Mouse (Mus musculus) CH12.LX (cell line): ENCODE results near the gene Tbx21. TPM values are rescaled to one million over a fixed set of nuclear protein-coding genes. Genes with fewer than 3 reads are reported as not detected.

Experiments used
- DNase-seq: peaks from one replicate; pipeline ENCODE4 v3.0.0-alpha.2; 2013; ENCODE audit errors: extremely low read depth
- H3K27ac ChIP-seq: 2 replicates; pipeline ENCODE4 v1.5.1; 2012; ENCODE audit warnings: low read depth, mild to moderate bottlenecking, control low read depth, moderate library complexity; ENCODE audit not compliant: insufficient read depth
- H3K27me3 ChIP-seq: replicated peaks from 2 replicates; pipeline ENCODE3; 2012; ENCODE audit warnings: inconsistent platforms
- H3K36me3 ChIP-seq, 2 experiments: replicated peaks in 1 of 2; 2 replicates each; pipeline versions ENCODE3 to v1.6.1; 2012; ENCODE audit warnings: inconsistent platforms in 1 of 2, low read length in 1 of 2, mild to moderate bottlenecking in 1 of 2, mixed read lengths in 1 of 2, moderate library complexity in 1 of 2; ENCODE audit not compliant: control insufficient read depth in 1 of 2, insufficient read depth in 1 of 2
- H3K4me1 ChIP-seq, 2 experiments: 2 replicates each; pipeline ENCODE4 v1.6.1; 2012; ENCODE audit warnings: inconsistent platforms in 1 of 2, moderate library complexity in 1 of 2; ENCODE audit not compliant: insufficient read depth in 2 of 2, control insufficient read depth in 1 of 2
- H3K4me2 ChIP-seq: 2 replicates; pipeline ENCODE4 v1.6.1; 2012; ENCODE audit warnings: low read depth, mild to moderate bottlenecking, control low read depth; ENCODE audit not compliant: poor library complexity, insufficient read depth, severe bottlenecking
- H3K4me3 ChIP-seq, 3 experiments: fragments of 150-350 bp in 1 of 3; sonication (generic) in 1 of 3; replicated peaks in 1 of 3; 2 replicates each; pipeline versions ENCODE3 to v1.5.1; 2011 to 2012; ENCODE audit warnings: low read depth in 2 of 3, low read length in 2 of 3, mild to moderate bottlenecking in 2 of 3, moderate library complexity in 2 of 3, control low read depth in 1 of 3, improper control_type of control experiment in 1 of 3, inconsistent platforms in 1 of 3, mixed read lengths in 1 of 3; ENCODE audit not compliant: poor library complexity in 1 of 3
- H3K79me2 ChIP-seq: replicated peaks from 2 replicates; pipeline ENCODE4 v1.6.1; 2012; ENCODE audit warnings: mild to moderate bottlenecking, moderate library complexity; ENCODE audit not compliant: control insufficient read depth, poor library complexity, insufficient read depth, severe bottlenecking; ENCODE audit errors: extremely low read depth
- H3K9ac ChIP-seq: 2 replicates; pipeline ENCODE4 v1.6.1; 2012; ENCODE audit warnings: low read depth, mild to moderate bottlenecking, control low read depth, moderate library complexity; ENCODE audit not compliant: insufficient read depth
- H3K9me3 ChIP-seq: replicated peaks from 2 replicates; pipeline ENCODE3; 2012; ENCODE audit warnings: low read length, inconsistent platforms, mixed read lengths
- BHLHE40 ChIP-seq: IDR thresholded peaks from 2 replicates; pipeline ENCODE4 v1.6.1; 2011; ENCODE audit warnings: mild to moderate bottlenecking, low read depth, low read length, improper control_type of control experiment
- CHD1 ChIP-seq: IDR thresholded peaks from 2 replicates; pipeline ENCODE4 v1.6.1; 2012; ENCODE audit warnings: low read depth, low read length, improper control_type of control experiment, inconsistent platforms
- CHD2 ChIP-seq: IDR thresholded peaks from 2 replicates; pipeline ENCODE4 v1.6.1; 2011; ENCODE audit warnings: low read length, improper control_type of control experiment
- CTCF ChIP-seq, 2 experiments: IDR thresholded peaks in 1 of 2; conservative IDR thresholded peaks in 1 of 2; 2 replicates each; pipeline ENCODE4 v1.5.1; 2011 to 2012; ENCODE audit warnings: low read depth in 2 of 2, low read length in 2 of 2, improper control_type of control experiment in 1 of 2, inconsistent platforms in 1 of 2, mild to moderate bottlenecking in 1 of 2, moderate library complexity in 1 of 2
- EP300 ChIP-seq: IDR thresholded peaks from 2 replicates; pipeline ENCODE4 v1.6.1; 2011; ENCODE audit warnings: low read length, improper control_type of control experiment
- ETS1 ChIP-seq: conservative IDR thresholded peaks from 2 replicates; pipeline ENCODE4 v1.6.1; 2012; ENCODE audit warnings: low read depth, mild to moderate bottlenecking, inconsistent platforms, low read length, improper control_type of control experiment, moderate library complexity
- HCFC1 ChIP-seq: IDR thresholded peaks from 2 replicates; pipeline ENCODE4 v1.6.1; 2012; ENCODE audit warnings: low read depth, mild to moderate bottlenecking, inconsistent platforms, low read length, improper control_type of control experiment
- JUN ChIP-seq: IDR thresholded peaks from 2 replicates; pipeline ENCODE4 v1.6.1; 2011; ENCODE audit warnings: low read depth, mild to moderate bottlenecking, low read length, improper control_type of control experiment, moderate library complexity; ENCODE audit not compliant: insufficient read depth
- MAFK ChIP-seq: IDR thresholded peaks from 2 replicates; pipeline ENCODE4 v1.6.1; 2011; ENCODE audit warnings: low read length, improper control_type of control experiment; ENCODE audit not compliant: insufficient replicate concordance
- MAZ ChIP-seq: IDR thresholded peaks from 2 replicates; pipeline ENCODE4 v1.6.1; 2012; ENCODE audit warnings: low read depth, mild to moderate bottlenecking, inconsistent platforms, low read length, improper control_type of control experiment, moderate library complexity
- MXI1 ChIP-seq: IDR thresholded peaks from 2 replicates; pipeline ENCODE4 v1.6.1; 2011; ENCODE audit warnings: mild to moderate bottlenecking, low read depth, low read length, improper control_type of control experiment
- NELFE ChIP-seq: IDR thresholded peaks from 2 replicates; pipeline ENCODE4 v1.6.1; 2011; ENCODE audit warnings: low read depth, low read length, improper control_type of control experiment
- NRF1 ChIP-seq: IDR thresholded peaks from 2 replicates; pipeline ENCODE4 v1.6.1; 2014; ENCODE audit warnings: low read depth, mild to moderate bottlenecking, inconsistent platforms, low read length, improper control_type of control experiment, moderate library complexity
- PAX5 ChIP-seq: IDR thresholded peaks from 2 replicates; pipeline ENCODE4 v1.6.1; 2012; ENCODE audit warnings: low read length, inconsistent platforms, mixed read lengths
- POLR2A ChIP-seq: IDR thresholded peaks from 2 replicates; pipeline ENCODE4 v1.6.1; 2011; ENCODE audit warnings: low read depth, mild to moderate bottlenecking, improper control_type of control experiment, low read length
- RAD21 ChIP-seq: IDR thresholded peaks from 2 replicates; pipeline ENCODE4 v1.6.1; 2011; ENCODE audit warnings: low read depth, mild to moderate bottlenecking, low read length, improper control_type of control experiment, moderate library complexity
- SIN3A ChIP-seq: IDR thresholded peaks from 2 replicates; pipeline ENCODE4 v1.6.1; 2012; ENCODE audit warnings: low read length, improper control_type of control experiment, inconsistent platforms
- SMC3 ChIP-seq: IDR thresholded peaks from 2 replicates; pipeline ENCODE4 v1.6.1; 2011; ENCODE audit warnings: low read depth, low read length, improper control_type of control experiment
- TBP ChIP-seq: conservative IDR thresholded peaks from 2 replicates; pipeline ENCODE4 v1.6.1; 2011; ENCODE audit warnings: low read depth, low read length, improper control_type of control experiment
- TCF12 ChIP-seq: IDR thresholded peaks from 2 replicates; pipeline ENCODE4 v1.6.1; 2014; ENCODE audit warnings: low read depth, mild to moderate bottlenecking, inconsistent platforms, low read length, improper control_type of control experiment
- UBTF ChIP-seq: IDR thresholded peaks from 2 replicates; pipeline ENCODE4 v1.6.1; 2012; ENCODE audit warnings: low read depth, mild to moderate bottlenecking, inconsistent platforms, low read length, improper control_type of control experiment, moderate library complexity
- USF1 ChIP-seq: IDR thresholded peaks from 2 replicates; pipeline ENCODE4 v1.6.1; 2014; ENCODE audit warnings: low read depth, mild to moderate bottlenecking, inconsistent platforms, low read length, improper control_type of control experiment
- ZMIZ1 ChIP-seq: IDR thresholded peaks from 2 replicates; pipeline ENCODE4 v1.6.1; 2012; ENCODE audit warnings: low read depth, mild to moderate bottlenecking, inconsistent platforms, low read length, improper control_type of control experiment
- ZNF384 ChIP-seq: IDR thresholded peaks from 2 replicates; pipeline ENCODE4 v1.6.1; 2012; ENCODE audit warnings: low read depth, low read length, improper control_type of control experiment, inconsistent platforms
- dilution Hi-C: fragments of 300-500 bp; cut with MboI; formaldehyde crosslinking; loops from 2 replicates; pipeline ENCODE4 v1.14.3; 2020; ENCODE audit warnings: low sequenced_read_pairs; ENCODE audit not compliant: extremely low pct_unique_long_range_greater_than_20kb, extremely low pct_ligation_motif_present
- in situ Hi-C: fragments of 300-500 bp; cut with MboI; formaldehyde crosslinking; loops from 3 replicates; pipeline ENCODE4 v1.14.3; 2019; ENCODE audit warnings: low sequenced_read_pairs, low pct_ligation_motif_present, low pct_unique_long_range_greater_than_20kb, mixed read lengths
- polyA plus RNA-seq: library from polyadenylated mRNA; unstranded; fragments of >175 nt; gene quantifications from 2 replicates; pipeline ENCODE4 v1.2.1, GENCODE M21; 2012; ENCODE audit warnings: low read depth; ENCODE audit not compliant: insufficient read length
- total RNA-seq, 2 experiments: library from RNA; depleted of rRNA; stranded (reverse); fragments of 300-350 nt in 1 of 2; fragments of >200 nt in 1 of 2; gene quantifications; 2 replicates each; pipeline ENCODE4 v1.2.3; 2012 to 2014

The Tbx21 gene
- total and polyA plus RNA-seq, 3 experiments: 0.08 to 0.09 TPM; not detected in 1

- TF ChIP-seq EP300 (no peak), TBP (no peak), USF1 (no peak), PAX5 (no peak), BHLHE40 (no peak), JUN (no peak), RAD21 (no peak), TCF12 (no peak), CHD1 (no peak)
- TF ChIP-seq, all 38 proteins: peak for 0
- Histone ChIP-seq H3K79me2 (no peaks in the 10 kb centered on the region), H3K4me1 (no peaks in the 10 kb centered on the region), H3K27me3 (no peaks in the 10 kb centered on the region), H3K4me2 (no peak overlapping the region), H3K36me3 (peaks cover 36 to 62% of the 10 kb centered on the region in 2 experiments), H3K27ac (no peak overlapping the region), H3K9me3 (no peaks in the 10 kb centered on the region), H3K9ac (no peak overlapping the region), H3K4me3 (no peak overlapping the region)
- DNase-seq: no peak
- dilution Hi-C loops: no loop called here
- in situ Hi-C loops: loop anchor here (5.0 kb wide), 1 partner anchor 93 kb away; no protein-coding TSS in a partner anchor
Observed at GRCm38 (mm10) chr11:97069333-97069732, 45.8 kb downstream of the Tbx21 start.

- Histone ChIP-seq H3K4me2 (no peak overlapping the region), H3K9me3 (no peaks in the 10 kb centered on the region), H3K27ac (no peak overlapping the region), H3K36me3 (peaks cover 38 to 86% of the 10 kb centered on the region in 2 experiments), H3K4me1 (no peaks in the 10 kb centered on the region), H3K27me3 (no peaks in the 10 kb centered on the region), H3K79me2 (no peaks in the 10 kb centered on the region), H3K4me3 (no peak overlapping the region), H3K9ac (no peak overlapping the region)
- in situ Hi-C loops (loop anchor here (5.0 kb wide), 1 partner anchor 95 kb away; no protein-coding TSS in a partner anchor), dilution Hi-C loops (no loop called here)
- DNase-seq: no peak
- TF ChIP-seq CHD2 (no peak), MXI1 (no peak), SMC3 (no peak), NRF1 (no peak), JUN (no peak), ZMIZ1 (no peak), MAFK (no peak), ETS1 (no peak), SIN3A (no peak), CHD1 (no peak), EP300 (no peak), CTCF (conservative IDR thresholded peaks at IDR 0.05 in 1 of 2, IDR thresholded peaks at IDR 0.05 in 1 of 2; ENCODE audit: low read depth in 2 of 2, low read length in 2 of 2) (no peak), UBTF (no peak), HCFC1 (no peak), POLR2A (no peak), MAZ (no peak), ZNF384 (no peak), NELFE (no peak)
Observed at GRCm38 (mm10) chr11:97066656-97067360, 48.3 kb downstream of the Tbx21 start.
